Mouse (Mus musculus): ENCODE measurements at regions not wholly inside any gene's neighbourhood (a gene's known extent, or its start where the extent isn't known, plus 50 kb on each side); places are given as distances from the start of the nearest gene placed in this dataset.

- no peak for TF ChIP-seq POLR2A (IDR thresholded peaks at IDR 0.05; ENCODE audit: control insufficient read depth, low read depth, low read length)
- no peak for TF ChIP-seq CTCF (IDR thresholded peaks at IDR 0.05; ENCODE audit: control insufficient read depth, insufficient read depth, insufficient replicate concordance, low read depth, low read length)
Observed at GRCm38 (mm10) chr13:52223098-52223962, 307.7 kb downstream of the Diras2 start.
